Mouse (Mus musculus): Measurements from ENCODE around the gene Prss53. TPM values are rescaled to one million over a fixed set of nuclear protein-coding genes. Genes with fewer than 3 reads are reported as not detected.

Gene Prss53
- total and polyA plus RNA-seq, 3 experiments = 0.15 to 0.77 TPM; not detected in 1

GRCm38 (mm10) chr7:127898179-127898956 is 7.6 kb upstream of the Prss53 start:
- Histone ChIP-seq H3K4me3 (ENCODE audit: control insufficient read depth in 1 of 2, insufficient read depth in 1 of 2, low read depth in 2 of 2, low read length in 2 of 2) (peak overlapping the region; percentile 29 to 66), H3K36me3 (ENCODE audit: control insufficient read depth in 1 of 2, insufficient read depth in 2 of 2, low read length in 2 of 2) (peaks cover 0 to 27% of the 10 kb centered on the region in 2 experiments; a peak in 2 of 4 replicates), H3K27ac (ENCODE audit: control insufficient read depth, low read depth, low read length) (0 out of 2 replicates have a peak overlapping the region, but pooled peaks have one; percentile 58), H3K9me3 (replicated peaks; ENCODE audit: insufficient read depth, low read length) (no peaks in the 10 kb centered on the region), H3K27me3 (ENCODE audit: control insufficient read depth in 1 of 2, insufficient read depth in 2 of 2, low read length in 2 of 2) (no peaks in the 10 kb centered on the region), H3K4me1 (ENCODE audit: control insufficient read depth in 1 of 2, insufficient read depth in 2 of 2, low read length in 2 of 2) (peaks cover 23 to 44% of the 10 kb centered on the region in 2 experiments), H3K79me2 (ENCODE audit: control insufficient read depth, insufficient read depth, low read length, poor library complexity) (no peaks in the 10 kb centered on the region), H3K9ac (ENCODE audit: control insufficient read depth, low read depth, low read length, poor library complexity, severe bottlenecking) (peak overlapping the region; percentile 27)
- DNase-seq (ENCODE audit: low read depth, low spot score) = peak; percentile 83
- TF ChIP-seq TBP (IDR thresholded peaks at IDR 0.05; ENCODE audit: low read depth, low read length) (peak; percentile 76), ZMIZ1 (IDR thresholded peaks at IDR 0.05; ENCODE audit: low read depth, low read length) (peak; percentile 98), POLR2A (IDR thresholded peaks at IDR 0.05; ENCODE audit: control insufficient read depth in 1 of 2, insufficient read depth in 1 of 2, low read depth in 1 of 2, low read length in 2 of 2, poor library complexity in 1 of 2) (peak in 1 of 2 experiments; percentile 34; a peak in 1 of 4 replicates), HCFC1 (IDR thresholded peaks at IDR 0.05; ENCODE audit: low read depth, low read length) (peak; percentile 16; the same call in 1 of the 2 replicates), RAD21 (IDR thresholded peaks at IDR 0.05; ENCODE audit: low read depth, low read length) (no peak), MAZ (IDR thresholded peaks at IDR 0.05; ENCODE audit: low read depth, low read length) (0 out of 2 replicates have a peak, but pooled peaks have one; percentile 26)

GRCm38 (mm10) chr7:127897542-127897941 is 6.8 kb upstream of the Prss53 start:
- Histone ChIP-seq H3K27ac (ENCODE audit: control insufficient read depth, low read depth, low read length) (peak overlapping the region; percentile 58), H3K9me3 (replicated peaks; ENCODE audit: insufficient read depth, low read length) (no peaks in the 10 kb centered on the region), H3K27me3 (ENCODE audit: control insufficient read depth in 1 of 2, insufficient read depth in 2 of 2, low read length in 2 of 2) (no peaks in the 10 kb centered on the region), H3K36me3 (ENCODE audit: control insufficient read depth in 1 of 2, insufficient read depth in 2 of 2, low read length in 2 of 2) (peaks cover 0 to 27% of the 10 kb centered on the region in 2 experiments; a peak in 2 of 4 replicates), H3K79me2 (ENCODE audit: control insufficient read depth, insufficient read depth, low read length, poor library complexity) (no peaks in the 10 kb centered on the region), H3K4me1 (ENCODE audit: control insufficient read depth in 1 of 2, insufficient read depth in 2 of 2, low read length in 2 of 2) (peaks cover 23 to 44% of the 10 kb centered on the region in 2 experiments), H3K4me3 (ENCODE audit: control insufficient read depth in 1 of 2, insufficient read depth in 1 of 2, low read depth in 2 of 2, low read length in 2 of 2) (no peak overlapping the region), H3K9ac (ENCODE audit: control insufficient read depth, low read depth, low read length, poor library complexity, severe bottlenecking) (peak overlapping the region; percentile 13; the same call in 1 of the 2 replicates)
- DNase-seq (ENCODE audit: low read depth, low spot score) = peak; percentile 69
- no peak for TF ChIP-seq MAZ (IDR thresholded peaks at IDR 0.05; ENCODE audit: low read depth, low read length)
- peak; percentile 84 for TF ChIP-seq USF1 (IDR thresholded peaks at IDR 0.05; ENCODE audit: low read depth, low read length)
- TF ChIP-seq TCF12 (IDR thresholded peaks at IDR 0.05; ENCODE audit: low read depth, low read length) = no peak
- no peak for TF ChIP-seq POLR2A (IDR thresholded peaks at IDR 0.05; ENCODE audit: control insufficient read depth in 1 of 2, insufficient read depth in 1 of 2, low read depth in 1 of 2, low read length in 2 of 2, poor library complexity in 1 of 2)
- no peak for TF ChIP-seq NRF1 (IDR thresholded peaks at IDR 0.05; ENCODE audit: insufficient read depth, low read depth, low read length, poor library complexity, severe bottlenecking)
- TF ChIP-seq CHD2 (IDR thresholded peaks at IDR 0.05; ENCODE audit: low read length) = no peak
- TF ChIP-seq CHD1 (IDR thresholded peaks at IDR 0.05; ENCODE audit: low read depth, low read length) = no peak
- no peak for TF ChIP-seq CTCF (IDR thresholded peaks at IDR 0.05 in 2 of 3, conservative IDR thresholded peaks at IDR 0.05 in 1 of 3; ENCODE audit: control insufficient read depth in 1 of 3, insufficient read depth in 1 of 3, low read depth in 2 of 3, low read length in 3 of 3, poor library complexity in 1 of 3, severe bottlenecking in 1 of 3)
- TF ChIP-seq MXI1 (IDR thresholded peaks at IDR 0.05; ENCODE audit: low read depth, low read length) = peak; percentile 62
- no peak for TF ChIP-seq POLR2AphosphoS5 (IDR thresholded peaks at IDR 0.05; ENCODE audit: borderline replicate concordance, low read depth, low read length)
- TF ChIP-seq JUND (IDR thresholded peaks at IDR 0.05; ENCODE audit: low read depth, low read length) = no peak
- no peak for TF ChIP-seq ZMIZ1 (IDR thresholded peaks at IDR 0.05; ENCODE audit: low read depth, low read length)
- 0 out of 4 replicates have a peak, but pooled peaks of 1 of the 2 experiments have one; percentile 3 for TF ChIP-seq EP300 (IDR thresholded peaks at IDR 0.05; ENCODE audit: low read depth in 1 of 2, low read length in 2 of 2)
- TF ChIP-seq RAD21 (IDR thresholded peaks at IDR 0.05; ENCODE audit: low read depth, low read length) = no peak
- peak; percentile 42; the same call in 1 of the 2 replicates for TF ChIP-seq BHLHE40 (IDR thresholded peaks at IDR 0.05; ENCODE audit: borderline replicate concordance, low read depth, low read length)
- no peak for TF ChIP-seq ZNF384 (IDR thresholded peaks at IDR 0.05; ENCODE audit: low read depth, low read length)
- no peak for TF ChIP-seq KAT2A (conservative IDR thresholded peaks at IDR 0.05; ENCODE audit: low read depth, low read length)
- TF ChIP-seq USF2 (IDR thresholded peaks at IDR 0.05; ENCODE audit: borderline replicate concordance in 1 of 2, insufficient read depth in 1 of 2, low read depth in 1 of 2, low read length in 2 of 2) = 0 out of 4 replicates have a peak, but pooled peaks of 1 of the 2 experiments have one; percentile 44
- TF ChIP-seq MAX (IDR thresholded peaks at IDR 0.05; ENCODE audit: low read length) = peak; percentile 56; the same call in 1 of the 2 replicates
- no peak for TF ChIP-seq E2F4 (IDR thresholded peaks at IDR 0.05; ENCODE audit: borderline replicate concordance, low read depth, low read length)
- TF ChIP-seq ELF1 (IDR thresholded peaks at IDR 0.05; ENCODE audit: low read depth, low read length) = no peak
- no peak for TF ChIP-seq SMC3 (IDR thresholded peaks at IDR 0.05; ENCODE audit: low read depth, low read length)
- no peak for TF ChIP-seq ETS1 (IDR thresholded peaks at IDR 0.05; ENCODE audit: low read depth, low read length)
- TF ChIP-seq MYC (IDR thresholded peaks at IDR 0.05; ENCODE audit: low read depth, low read length) = no peak
- TF ChIP-seq SIN3A (IDR thresholded peaks at IDR 0.05; ENCODE audit: low read length) = peak; percentile 40; the same call in 1 of the 2 replicates

All from MEL (cell line).